Mouse (Mus musculus): ENCODE measurements at regions not wholly inside any gene's neighbourhood (a gene's known extent, or its start where the extent isn't known, plus 50 kb on each side); places are given as distances from the start of the nearest gene placed in this dataset.

- DNase-seq: peak; percentile 31
- ATAC-seq: peak; percentile 60
Observed at GRCm38 (mm10) chr4:84212004-84212403, 463.1 kb downstream of the Bnc2 start.

GRCm38 (mm10) chr4:84214523-84214922, 460.6 kb downstream of the Bnc2 start:
- Histone ChIP-seq H3K27ac (ENCODE audit: low read depth, low read length) (no peak overlapping the region), H3K4me1 (ENCODE audit: insufficient read depth) (no peaks in the 10 kb centered on the region), H3K27me3 (ENCODE audit: insufficient read depth, low read length) (no peaks in the 10 kb centered on the region), H3K4me2 (ENCODE audit: low read depth) (no peak overlapping the region), H3K9ac (no peak overlapping the region), H3K4me3 (ENCODE audit: low read depth, low read length) (no peak overlapping the region), H3K36me3 (ENCODE audit: insufficient read depth) (no peaks in the 10 kb centered on the region), H3K9me3 (ENCODE audit: low read length) (no peaks in the 10 kb centered on the region)
- DNase-seq: no peak
- ATAC-seq: no peak
- no peak for TF ChIP-seq CTCF (IDR thresholded peaks at IDR 0.05; ENCODE audit: low read depth)
- 93% methylated on average over 8 of the region's 8 CpGs for WGBS

More at GRCm38 (mm10) chr4:84212004-84212403, 463.1 kb downstream of the Bnc2 start:
- WGBS: 40% methylated on average over 6 of the region's 6 CpGs
- Histone ChIP-seq H3K9ac (no peak overlapping the region), H3K4me3 (ENCODE audit: low read depth, low read length) (no peak overlapping the region), H3K27me3 (ENCODE audit: insufficient read depth, low read length) (no peaks in the 10 kb centered on the region), H3K4me1 (ENCODE audit: insufficient read depth) (no peaks in the 10 kb centered on the region), H3K4me2 (ENCODE audit: low read depth) (no peak overlapping the region), H3K27ac (ENCODE audit: low read depth, low read length) (no peak overlapping the region), H3K9me3 (ENCODE audit: low read length) (no peaks in the 10 kb centered on the region), H3K36me3 (ENCODE audit: insufficient read depth) (no peaks in the 10 kb centered on the region)
- no peak for TF ChIP-seq CTCF (IDR thresholded peaks at IDR 0.05; ENCODE audit: low read depth)

GRCm38 (mm10) chr4:84218961-84219360, 456.1 kb downstream of the Bnc2 start:
- H3K9me3 ChIP-seq (ENCODE audit: low read length): no peaks in the 10 kb centered on the region
- ATAC-seq (no peak), DNase-seq (no peak)
- no peaks in the 10 kb centered on the region for H3K4me1 ChIP-seq (ENCODE audit: insufficient read depth)
- H3K27me3 ChIP-seq (ENCODE audit: insufficient read depth, low read length): no peaks in the 10 kb centered on the region
- no peaks in the 10 kb centered on the region for H3K36me3 ChIP-seq (ENCODE audit: insufficient read depth)
- 62% methylated on average over 4 of the region's 4 CpGs for WGBS
- H3K27ac ChIP-seq (ENCODE audit: low read depth, low read length): no peak overlapping the region
- no peak for TF ChIP-seq CTCF (IDR thresholded peaks at IDR 0.05; ENCODE audit: low read depth)
- no peak overlapping the region for H3K9ac ChIP-seq
- H3K4me3 ChIP-seq (ENCODE audit: low read depth, low read length): no peak overlapping the region
- no peak overlapping the region for H3K4me2 ChIP-seq (ENCODE audit: low read depth)

- H3K27me3 ChIP-seq (ENCODE audit: insufficient read depth, low read length): no peaks in the 10 kb centered on the region
- no peak for TF ChIP-seq CTCF (IDR thresholded peaks at IDR 0.05; ENCODE audit: low read depth)
- WGBS: 30% methylated on average over 4 of the region's 4 CpGs
Observed at GRCm38 (mm10) chr4:84222057-84222717, 452.9 kb downstream of the Bnc2 start.

GRCm38 (mm10) chr4:84222805-84223335, 452.2 kb downstream of the Bnc2 start:
- H3K27ac ChIP-seq (ENCODE audit: low read depth, low read length): no peak overlapping the region
- no peaks in the 10 kb centered on the region for H3K27me3 ChIP-seq (ENCODE audit: insufficient read depth, low read length)
- DNase-seq (no peak), ATAC-seq (no peak)
- H3K4me1 ChIP-seq (ENCODE audit: insufficient read depth): no peaks in the 10 kb centered on the region
- no peaks in the 10 kb centered on the region for H3K36me3 ChIP-seq (ENCODE audit: insufficient read depth)
- H3K9me3 ChIP-seq (ENCODE audit: low read length): no peaks in the 10 kb centered on the region
- no peak overlapping the region for H3K4me3 ChIP-seq (ENCODE audit: low read depth, low read length)
- 62% methylated on average over 11 of the region's 11 CpGs for WGBS
- H3K9ac ChIP-seq: no peak overlapping the region
- no peak overlapping the region for H3K4me2 ChIP-seq (ENCODE audit: low read depth)
- no peak for TF ChIP-seq CTCF (IDR thresholded peaks at IDR 0.05; ENCODE audit: low read depth)

More at GRCm38 (mm10) chr4:84222057-84222717, 452.9 kb downstream of the Bnc2 start:
- no peaks in the 10 kb centered on the region for H3K4me1 ChIP-seq (ENCODE audit: insufficient read depth)
- no peak overlapping the region for H3K4me3 ChIP-seq (ENCODE audit: low read depth, low read length)
- H3K27ac ChIP-seq (ENCODE audit: low read depth, low read length): no peak overlapping the region
- H3K36me3 ChIP-seq (ENCODE audit: insufficient read depth): no peaks in the 10 kb centered on the region
- no peak overlapping the region for H3K4me2 ChIP-seq (ENCODE audit: low read depth)
- no peak overlapping the region for H3K9ac ChIP-seq
- no peak for DNase-seq
- H3K9me3 ChIP-seq (ENCODE audit: low read length): no peaks in the 10 kb centered on the region
- no peak for ATAC-seq

GRCm38 (mm10) chr4:84224556-84224955, 450.5 kb downstream of the Bnc2 start:
- Histone ChIP-seq H3K9me3 (ENCODE audit: low read length) (no peaks in the 10 kb centered on the region), H3K27ac (ENCODE audit: low read depth, low read length) (no peak overlapping the region), H3K4me2 (ENCODE audit: low read depth) (no peak overlapping the region), H3K36me3 (ENCODE audit: insufficient read depth) (no peaks in the 10 kb centered on the region), H3K4me1 (ENCODE audit: insufficient read depth) (no peaks in the 10 kb centered on the region), H3K4me3 (ENCODE audit: low read depth, low read length) (no peak overlapping the region), H3K27me3 (ENCODE audit: insufficient read depth, low read length) (no peaks in the 10 kb centered on the region), H3K9ac (no peak overlapping the region)
- DNase-seq (no peak), ATAC-seq (no peak)
- 81% methylated on average over 6 of the region's 6 CpGs for WGBS
- TF ChIP-seq CTCF (IDR thresholded peaks at IDR 0.05; ENCODE audit: low read depth): no peak
